Mouse (Mus musculus): ENCODE data around the gene Gm10778. TPM values are rescaled to one million over a fixed set of nuclear protein-coding genes. Genes with fewer than 3 reads are reported as not detected.

Gm10778 gene
- polyA plus RNA-seq, 2 experiments = 2.8 to 3.8 TPM

DNA sequence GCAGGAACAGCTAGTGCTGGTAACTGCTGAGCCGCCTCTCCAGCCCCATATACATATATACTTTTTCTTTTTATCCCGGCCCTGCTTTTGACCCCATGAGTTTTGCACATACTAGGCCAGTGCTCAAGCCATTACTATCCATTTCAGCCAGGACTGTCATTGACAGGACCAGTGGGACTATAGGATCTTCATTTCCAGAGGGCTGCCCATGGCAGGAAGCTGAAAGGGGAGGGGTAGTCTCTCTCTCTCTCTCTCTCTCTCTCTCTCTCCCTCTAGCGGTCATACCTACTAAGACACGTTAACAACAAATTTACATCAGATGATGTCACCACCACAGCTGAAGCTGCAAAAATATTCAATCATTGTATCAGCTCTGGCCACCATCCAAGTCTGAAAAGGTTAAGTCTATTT is 46.1 kb upstream of the Gm10778 start:
- Histone ChIP-seq H3K4me3 (replicated peaks; ENCODE audit: low read length) (no peak overlapping the region), H3K4me2 (replicated peaks; ENCODE audit: low read depth, low read length, severe bottlenecking) (no peak overlapping the region), H3K27ac (replicated peaks; ENCODE audit: low read depth, low read length) (no peak overlapping the region), H3K4me1 (ENCODE audit: control insufficient read depth, insufficient read depth, low read length) (peaks cover 39% of the 10 kb centered on the region), H3K9ac (ENCODE audit: low read depth, low read length, severe bottlenecking) (no peak overlapping the region), H3K36me3 (ENCODE audit: control insufficient read depth, insufficient read depth, low read length) (no peaks in the 10 kb centered on the region), H3K27me3 (ENCODE audit: control insufficient read depth, insufficient read depth, low read length) (no peaks in the 10 kb centered on the region), H3K9me3 (ENCODE audit: control insufficient read depth, low read length) (no peaks in the 10 kb centered on the region)
- ATAC-seq (ENCODE audit: low FRiP score, low read depth) (no peak), DNase-seq (ENCODE audit: low spot score) (peak; percentile 89)
- no peak for TF ChIP-seq POLR2A (IDR thresholded peaks at IDR 0.05; ENCODE audit: borderline replicate concordance, extremely low read depth, insufficient read depth, insufficient read length)
- 12% methylated on average over 4 of the region's 4 CpGs for WGBS

- no peaks in the 10 kb centered on the region for H3K9me3 ChIP-seq (ENCODE audit: control insufficient read depth, low read length)
- H3K27me3 ChIP-seq (ENCODE audit: control insufficient read depth, insufficient read depth, low read length) = no peaks in the 10 kb centered on the region
- no peak overlapping the region for H3K27ac ChIP-seq (replicated peaks; ENCODE audit: low read depth, low read length)
- no peaks in the 10 kb centered on the region for H3K36me3 ChIP-seq (ENCODE audit: control insufficient read depth, insufficient read depth, low read length)
- H3K4me1 ChIP-seq (ENCODE audit: control insufficient read depth, insufficient read depth, low read length) = peaks cover 33% of the 10 kb centered on the region
- no peak for TF ChIP-seq POLR2A (IDR thresholded peaks at IDR 0.05; ENCODE audit: borderline replicate concordance, extremely low read depth, insufficient read depth, insufficient read length)
- ATAC-seq (ENCODE audit: low FRiP score, low read depth) (no peak), DNase-seq (ENCODE audit: low spot score) (no peak)
- WGBS = 71% methylated on average over 12 of the region's 12 CpGs
- peak overlapping the region; percentile 21; the same call in 1 of the 2 replicates for H3K9ac ChIP-seq (ENCODE audit: low read depth, low read length, severe bottlenecking)
- H3K4me3 ChIP-seq (replicated peaks; ENCODE audit: low read length) = peak overlapping the region; percentile 62; the same call in 1 of the 2 replicates
- peak overlapping the region; percentile 37; the same call in 1 of the 2 replicates for H3K4me2 ChIP-seq (replicated peaks; ENCODE audit: low read depth, low read length, severe bottlenecking)
Observed at GRCm38 (mm10) chr10:81604019-81604967, 44.6 kb upstream of the Gm10778 start.

GRCm38 (mm10) chr10:81604968-81605665 is 43.7 kb upstream of the Gm10778 start:
- Histone ChIP-seq H3K4me2 (replicated peaks; ENCODE audit: low read depth, low read length, severe bottlenecking) (peak overlapping the region; percentile 97), H3K4me1 (ENCODE audit: control insufficient read depth, insufficient read depth, low read length) (peaks cover 30% of the 10 kb centered on the region), H3K27ac (replicated peaks; ENCODE audit: low read depth, low read length) (peak overlapping the region; percentile 77), H3K9ac (ENCODE audit: low read depth, low read length, severe bottlenecking) (peak overlapping the region; percentile 21; the same call in 1 of the 2 replicates), H3K27me3 (ENCODE audit: control insufficient read depth, insufficient read depth, low read length) (no peaks in the 10 kb centered on the region), H3K4me3 (replicated peaks; ENCODE audit: low read length) (peak overlapping the region; percentile 62), H3K9me3 (ENCODE audit: control insufficient read depth, low read length) (no peaks in the 10 kb centered on the region), H3K36me3 (ENCODE audit: control insufficient read depth, insufficient read depth, low read length) (no peaks in the 10 kb centered on the region)
- ATAC-seq (ENCODE audit: low FRiP score, low read depth) = peak; percentile 56
- 0 out of 2 replicates have a peak, but pooled peaks have one; percentile 18 for TF ChIP-seq POLR2A (IDR thresholded peaks at IDR 0.05; ENCODE audit: borderline replicate concordance, extremely low read depth, insufficient read depth, insufficient read length)
- DNase-seq (ENCODE audit: low spot score) = peak; percentile 91
- WGBS = 19% methylated on average over 29 of the region's 29 CpGs

DNA sequence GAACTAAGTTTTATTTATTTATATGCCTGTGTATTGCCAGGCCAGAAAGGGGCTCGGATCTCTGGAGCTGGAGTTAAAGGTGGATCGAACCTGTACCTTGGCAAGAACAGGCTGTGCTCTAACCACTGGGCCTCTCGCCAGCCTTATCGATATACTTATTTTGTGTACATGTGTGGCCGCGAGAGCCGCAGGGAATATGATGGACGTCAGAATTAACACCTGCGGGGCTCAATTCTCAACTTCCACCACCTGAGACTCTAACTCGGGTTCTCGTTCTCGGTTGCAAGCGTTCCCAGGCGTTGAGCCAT is 43.2 kb upstream of the Gm10778 start:
- H3K4me3 ChIP-seq (replicated peaks; ENCODE audit: low read length) = peak overlapping the region; percentile 62
- peak; percentile 31 for DNase-seq (ENCODE audit: low spot score)
- peak overlapping the region; percentile 97 for H3K4me2 ChIP-seq (replicated peaks; ENCODE audit: low read depth, low read length, severe bottlenecking)
- no peaks in the 10 kb centered on the region for H3K36me3 ChIP-seq (ENCODE audit: control insufficient read depth, insufficient read depth, low read length)
- 3% methylated on average over 14 of the region's 14 CpGs for WGBS
- peaks cover 27% of the 10 kb centered on the region for H3K4me1 ChIP-seq (ENCODE audit: control insufficient read depth, insufficient read depth, low read length)
- no peak; the same call in 1 of the 2 replicates for ATAC-seq (ENCODE audit: low FRiP score, low read depth)
- TF ChIP-seq POLR2A (IDR thresholded peaks at IDR 0.05; ENCODE audit: borderline replicate concordance, extremely low read depth, insufficient read depth, insufficient read length) = no peak
- H3K9me3 ChIP-seq (ENCODE audit: control insufficient read depth, low read length) = no peaks in the 10 kb centered on the region
- H3K27me3 ChIP-seq (ENCODE audit: control insufficient read depth, insufficient read depth, low read length) = no peaks in the 10 kb centered on the region
- H3K27ac ChIP-seq (replicated peaks; ENCODE audit: low read depth, low read length) = peak overlapping the region; percentile 77
- 0 out of 2 replicates have a peak overlapping the region, but pooled peaks have one; percentile 17 for H3K9ac ChIP-seq (ENCODE audit: low read depth, low read length, severe bottlenecking)

All from limb, embryonic 14.5 days (tissue).